Mouse (Mus musculus) cerebral cortex, adult 2 months (tissue): ENCODE results near the gene Slc5a2.

Experiments used
- WGBS: fragments of 180-500 bp; shearing (Covaris S2); methylation state at CpG from one replicate; pipeline ENCODE4 v1.1.7; 2018; 5-methylcytosine and 5-hydroxymethylcytosine counted together

Gene Slc5a2

GRCm38 (mm10) chr7:128298481-128299342 is 33.3 kb downstream of the Slc5a2 start:
- WGBS, result 37% methylated on average over 8 of the region's 8 CpGs

- 65% methylated on average over 3 of the region's 3 CpGs for WGBS
Observed at GRCm38 (mm10) chr7:128300952-128301351, 35.5 kb downstream of the Slc5a2 start.

GRCm38 (mm10) chr7:128302151-128302550 is 36.7 kb downstream of the Slc5a2 start:
- 69% methylated on average over 3 of the region's 3 CpGs for WGBS

GRCm38 (mm10) chr7:128304198-128304597 is 38.7 kb downstream of the Slc5a2 start:
- whole genome bisulfite sequencing, result 92% methylated on average over 6 of the region's 6 CpGs

- 6% methylated on average over 5 of the region's 5 CpGs for WGBS
Observed at GRCm38 (mm10) chr7:128304907-128305306, 39.5 kb downstream of the Slc5a2 start.

- WGBS, result 53% methylated on average over 3 of the region's 3 CpGs
Observed at GRCm38 (mm10) chr7:128309216-128309615, 43.8 kb downstream of the Slc5a2 start.

GRCm38 (mm10) chr7:128309776-128310175 is 44.3 kb downstream of the Slc5a2 start:
- whole genome bisulfite sequencing, result 67% methylated on average over 1 of the region's 1 CpGs

- 48% methylated on average over 8 of the region's 8 CpGs for WGBS
Observed at GRCm38 (mm10) chr7:128310229-128310688, 44.8 kb downstream of the Slc5a2 start.

- 80% methylated on average over 3 of the region's 3 CpGs for WGBS
Observed at GRCm38 (mm10) chr7:128311263-128311662, 45.8 kb downstream of the Slc5a2 start.

GRCm38 (mm10) chr7:128311811-128312210 is 46.4 kb downstream of the Slc5a2 start:
- 76% methylated on average over 8 of the region's 8 CpGs for WGBS

- 81% methylated on average over 13 of the region's 13 CpGs for WGBS
Observed at GRCm38 (mm10) chr7:128312375-128313059, 47.1 kb downstream of the Slc5a2 start.

- 92% methylated on average over 2 of the region's 2 CpGs for WGBS
Observed at GRCm38 (mm10) chr7:128313601-128314000, 48.1 kb downstream of the Slc5a2 start.

GRCm38 (mm10) chr7:128314491-128314890 is 49.0 kb downstream of the Slc5a2 start:
- WGBS, result 85% methylated on average over 7 of the region's 7 CpGs

- WGBS, result 78% methylated on average over 4 of the region's 4 CpGs
Observed at GRCm38 (mm10) chr7:128317011-128317410, 51.6 kb downstream of the Slc5a2 start.

- WGBS, result 95% methylated on average over 7 of the region's 7 CpGs
Observed at GRCm38 (mm10) chr7:128319140-128319539, 53.7 kb downstream of the Slc5a2 start.

GRCm38 (mm10) chr7:128320219-128320816 is 54.9 kb downstream of the Slc5a2 start:
- 76% methylated on average over 2 of the region's 2 CpGs for WGBS

GRCm38 (mm10) chr7:128321260-128321659 is 55.8 kb downstream of the Slc5a2 start:
- 84% methylated on average over 7 of the region's 7 CpGs for WGBS
